Mouse (Mus musculus): Measurements from ENCODE around the gene Apopt1.
"Not testable (repeated sequence)": the region's sequence is repeated elsewhere in the genome, so short reads cannot be mapped to it uniquely, and the experiment has no call there.

Gene Apopt1

DNA sequence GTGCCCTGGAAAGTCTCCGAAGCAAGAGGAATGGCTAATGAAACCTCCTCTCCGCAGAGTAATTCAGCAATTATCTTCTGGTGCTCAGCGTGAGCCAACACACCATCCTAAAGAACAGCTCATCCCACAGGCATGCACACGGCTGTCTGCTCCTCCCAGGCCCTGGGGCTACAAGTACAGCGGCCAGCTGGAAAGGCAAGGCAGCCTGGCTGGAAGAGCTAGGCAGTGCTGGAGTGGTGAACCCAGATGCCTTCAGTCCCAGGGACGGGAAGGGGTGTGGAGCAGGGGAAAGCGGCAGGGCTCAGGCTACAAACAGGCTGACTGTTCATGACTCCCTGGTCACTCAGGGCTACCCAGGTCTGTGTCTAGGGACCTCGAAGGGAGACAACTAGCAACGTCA, 8.5 kb upstream of the Apopt1 start:
- DNase-seq (ENCODE audit: inconsistent age in 2 of 2, low spot score in 1 of 2), result peak; percentile 65 to 77

DNA sequence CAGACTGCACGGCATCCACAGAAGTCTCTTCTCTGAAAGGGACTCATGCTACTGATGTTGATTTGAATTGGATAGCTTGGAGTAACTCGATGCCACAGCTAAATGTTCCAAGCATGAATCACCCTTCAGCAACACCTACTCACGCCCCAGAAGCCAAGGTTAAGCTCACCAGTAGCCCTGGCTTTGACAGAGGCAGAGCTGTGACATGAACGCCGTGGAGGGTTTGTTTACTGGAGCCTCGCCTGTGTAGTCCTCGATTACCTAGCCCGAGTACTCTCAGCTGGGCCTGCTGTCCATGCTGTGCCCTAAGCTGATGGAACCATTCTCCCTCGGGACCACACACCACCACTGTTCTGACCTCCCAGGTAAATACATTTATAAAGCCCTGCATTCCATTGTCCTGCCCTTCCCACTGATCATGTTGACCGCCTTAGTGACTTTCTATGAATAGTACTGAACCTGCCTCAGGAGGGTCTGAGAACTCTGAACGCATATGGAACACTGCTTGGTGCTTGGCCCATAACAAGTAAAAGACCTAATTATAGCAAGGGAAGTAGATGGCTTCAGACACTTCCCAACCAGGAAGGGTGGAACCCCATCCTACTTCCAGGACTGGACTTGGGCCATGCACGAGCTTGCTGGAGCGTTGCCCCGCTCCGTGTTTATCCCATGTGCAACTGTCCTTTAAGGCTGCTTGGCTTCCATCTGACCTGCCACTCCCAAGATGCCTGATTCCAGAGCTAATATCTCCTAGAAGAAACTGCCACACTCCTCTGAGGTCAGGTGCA, 7.7 kb upstream of the Apopt1 start:
- peak; percentile 73 to 88 for DNase-seq (ENCODE audit: inconsistent age in 2 of 2, low spot score in 1 of 2)

DNA sequence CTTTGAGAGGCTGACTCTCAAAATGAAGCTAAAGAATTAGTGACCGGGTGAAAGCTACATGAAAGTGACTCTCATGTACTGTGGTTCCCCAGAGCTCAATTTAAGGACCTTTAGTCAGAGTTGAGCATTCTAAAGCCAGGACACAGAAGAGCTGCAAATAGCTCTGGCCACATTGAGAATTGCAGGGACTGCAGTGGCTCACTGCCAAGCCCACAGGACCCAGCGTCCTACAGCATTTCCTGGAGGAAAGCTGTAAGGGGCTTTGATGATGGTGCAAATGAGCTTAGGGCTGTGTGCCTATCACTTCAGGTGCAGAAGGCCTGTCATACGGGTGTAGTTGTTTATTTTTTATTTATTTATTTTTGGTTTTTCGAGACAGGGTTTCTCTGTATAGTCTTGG, 4.9 kb upstream of the Apopt1 start:
- no peak for DNase-seq (ENCODE audit: inconsistent age in 2 of 2, low spot score in 1 of 2)

DNA sequence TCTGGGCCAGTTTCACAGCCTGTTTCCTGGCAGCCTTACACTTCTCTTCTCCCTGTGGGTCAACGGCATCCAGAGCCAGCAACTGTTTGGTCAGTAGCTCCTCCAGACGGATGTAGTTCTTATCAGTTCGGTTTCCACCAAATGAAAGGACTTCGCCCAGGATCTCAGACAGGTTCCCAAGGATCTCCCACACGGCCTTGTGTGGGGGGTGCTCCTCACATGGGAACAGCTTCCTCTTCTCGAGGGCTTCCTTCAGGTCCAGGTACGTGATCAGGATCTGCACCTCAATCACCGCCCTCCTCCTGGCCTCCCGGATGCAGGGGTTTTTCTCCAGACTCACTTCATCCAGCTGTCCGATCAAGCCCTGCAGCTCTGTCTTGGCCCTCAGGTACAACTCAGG, 3.0 kb upstream of the Apopt1 start:
- DNase-seq (ENCODE audit: inconsistent age in 2 of 2, low spot score in 1 of 2), result no peak

DNA sequence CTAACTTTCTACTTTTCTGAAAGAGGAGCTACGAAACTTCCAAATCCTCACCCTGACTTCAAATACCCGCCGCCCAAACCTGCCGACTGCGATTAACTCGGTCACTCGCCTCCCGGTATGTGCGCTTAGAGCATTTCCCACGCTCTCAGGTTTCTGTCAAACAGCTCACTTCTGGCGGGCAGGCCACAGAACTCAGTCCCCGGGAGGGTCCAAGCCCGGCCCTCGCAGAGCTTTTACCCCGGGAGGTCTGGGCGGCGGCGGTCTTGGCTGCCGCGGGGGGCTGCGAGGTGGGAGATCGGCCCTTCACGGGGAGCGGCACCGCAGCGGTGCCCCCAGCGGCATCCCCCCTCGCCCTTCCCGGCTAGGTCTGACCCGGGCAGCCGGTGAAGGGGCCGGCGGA, 585 bp upstream of the Apopt1 start:
- peak; percentile 42 to 74 for DNase-seq (ENCODE audit: inconsistent age in 2 of 2, low spot score in 1 of 2)

DNA sequence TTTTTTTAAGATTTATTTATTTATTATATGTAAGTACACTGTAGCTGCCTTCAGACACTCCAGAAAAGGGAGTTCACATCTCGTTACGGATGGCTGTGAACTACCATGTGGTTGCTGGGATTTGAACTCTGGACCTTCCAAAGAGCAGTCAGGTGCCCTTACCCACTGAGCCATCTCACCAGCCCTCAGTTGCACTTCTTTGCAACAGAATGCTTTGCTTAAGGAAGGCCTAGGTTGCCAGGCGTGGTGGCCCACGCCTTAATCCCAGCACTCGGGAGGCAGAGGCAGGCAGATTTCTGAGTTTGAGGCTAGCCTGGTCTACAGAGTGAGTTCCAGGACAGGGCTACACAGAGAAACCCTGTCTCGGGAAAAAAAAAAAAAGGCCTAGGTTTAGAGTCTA, 819 bp downstream of the Apopt1 start:
- DNase-seq (ENCODE audit: inconsistent age in 2 of 2, low spot score in 1 of 2), result not testable (repeated sequence)

DNA sequence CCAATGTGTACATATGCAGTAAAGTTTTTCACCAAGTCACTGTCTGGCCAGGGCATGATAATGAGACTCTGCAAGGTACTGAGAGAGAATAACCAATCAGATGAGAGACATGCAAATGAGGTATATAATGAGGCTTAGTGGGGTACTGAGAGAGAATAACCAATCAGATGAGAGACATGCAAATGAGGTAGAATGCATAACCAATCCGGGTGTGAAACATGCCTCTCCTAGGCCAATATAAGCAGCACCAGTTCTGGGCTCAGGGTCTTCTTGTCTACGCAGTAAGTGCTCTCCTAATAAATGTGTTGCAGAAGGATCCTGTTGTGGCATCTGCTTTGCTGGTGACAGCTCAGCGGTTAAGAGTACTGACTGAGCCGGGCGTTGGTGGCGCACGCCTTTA, 3.4 kb downstream of the Apopt1 start:
- no peak for DNase-seq (ENCODE audit: inconsistent age in 2 of 2, low spot score in 1 of 2)

DNA sequence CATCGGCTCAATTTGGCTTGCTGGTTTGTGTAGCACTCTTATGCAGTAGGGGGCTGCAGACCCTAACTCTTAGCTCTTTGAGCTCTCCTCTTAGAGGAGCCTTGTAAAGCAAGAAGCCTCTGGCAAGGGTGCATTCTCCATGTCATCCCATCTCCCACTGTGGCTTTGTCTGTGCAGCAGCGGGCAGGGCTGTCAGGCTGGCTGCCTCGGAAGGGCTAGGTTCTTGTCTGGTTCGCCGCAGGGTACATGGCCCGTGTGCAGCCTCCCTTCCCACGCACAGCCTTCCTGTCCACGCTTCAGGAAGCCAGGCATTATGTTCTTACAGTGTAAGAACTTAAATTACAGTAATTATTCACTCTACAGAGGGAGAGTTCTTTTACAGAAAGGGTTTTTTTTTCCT, 5.6 kb downstream of the Apopt1 start:
- no peak for DNase-seq (ENCODE audit: inconsistent age in 2 of 2, low spot score in 1 of 2)

DNA sequence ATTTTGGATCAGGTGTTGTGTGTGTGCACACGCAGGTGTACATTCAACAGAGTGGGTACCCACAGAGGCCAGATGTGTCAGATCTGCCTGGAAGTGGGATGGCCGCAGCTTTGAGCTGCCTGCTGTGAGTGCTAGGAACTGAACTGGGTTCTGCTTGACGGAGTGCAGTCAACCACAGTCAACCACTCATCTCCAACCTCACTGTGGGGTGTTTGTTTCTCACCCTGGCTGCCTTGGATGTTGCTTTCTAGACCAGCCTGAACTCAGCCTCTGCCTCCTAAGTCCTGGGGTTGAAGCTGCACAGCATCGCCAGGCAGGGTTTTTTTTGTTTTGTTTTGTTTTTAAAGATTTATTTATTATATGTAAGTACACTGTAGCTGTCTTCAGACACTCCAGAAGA, 7.2 kb downstream of the Apopt1 start:
- DNase-seq (ENCODE audit: inconsistent age in 2 of 2, low spot score in 1 of 2), result no peak

DNA sequence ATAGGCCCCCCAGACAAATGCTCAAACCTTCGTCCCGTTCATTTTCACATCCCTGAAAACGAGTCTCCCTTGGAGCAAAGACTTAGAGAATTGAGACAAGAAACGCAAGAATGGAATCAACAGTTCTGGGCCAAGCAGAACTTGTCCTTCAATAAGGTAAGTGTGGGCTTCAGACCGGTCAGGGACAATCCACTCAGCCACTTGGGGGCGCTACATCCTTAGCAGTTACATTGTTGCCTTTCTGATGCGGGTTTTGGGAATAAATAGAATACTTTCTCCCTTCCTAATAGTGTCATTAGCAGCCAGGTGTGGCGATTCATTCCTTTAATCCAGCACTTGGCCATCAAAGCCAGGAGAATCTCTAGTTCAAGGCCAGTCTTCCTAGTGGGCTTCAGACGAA, 9.6 kb downstream of the Apopt1 start:
- peak in 1 of 2 experiments; percentile 67 for DNase-seq (ENCODE audit: inconsistent age in 2 of 2, low spot score in 1 of 2)

DNA sequence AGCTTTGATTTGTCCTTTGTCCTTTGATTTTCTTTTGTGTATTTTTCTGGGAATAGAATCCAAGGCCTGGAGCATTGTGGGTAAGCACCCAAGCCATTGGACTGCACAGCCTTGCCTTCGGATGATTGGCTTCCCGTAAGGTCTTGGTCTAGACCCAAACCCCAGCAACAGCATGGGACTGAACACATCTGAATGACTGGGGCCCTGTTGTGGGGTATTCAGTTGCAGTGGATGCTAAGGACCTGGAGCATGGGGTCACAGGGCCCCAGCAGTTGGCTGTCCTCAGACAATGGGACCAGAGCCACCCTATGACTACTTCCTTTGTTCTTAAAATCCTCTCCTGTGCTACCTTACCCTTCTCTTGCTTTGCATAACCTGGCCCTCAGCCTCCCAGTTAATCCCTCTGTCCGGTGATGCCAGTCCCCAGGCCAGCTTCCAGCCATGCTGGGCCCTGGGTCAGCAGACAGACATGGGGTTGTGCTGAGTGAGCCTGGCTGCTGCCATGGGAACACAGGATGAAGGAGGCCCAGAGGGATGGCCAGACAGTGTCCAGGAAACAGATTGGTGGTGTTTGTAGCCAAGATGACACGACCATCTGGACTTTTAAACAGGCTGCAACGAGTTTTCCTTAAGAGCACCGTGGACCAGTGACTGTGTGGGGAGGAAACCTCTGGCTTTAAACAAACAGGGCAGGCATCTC, 11.7 kb downstream of the Apopt1 start:
- no peak for DNase-seq (ENCODE audit: inconsistent age in 2 of 2, low spot score in 1 of 2)

DNA sequence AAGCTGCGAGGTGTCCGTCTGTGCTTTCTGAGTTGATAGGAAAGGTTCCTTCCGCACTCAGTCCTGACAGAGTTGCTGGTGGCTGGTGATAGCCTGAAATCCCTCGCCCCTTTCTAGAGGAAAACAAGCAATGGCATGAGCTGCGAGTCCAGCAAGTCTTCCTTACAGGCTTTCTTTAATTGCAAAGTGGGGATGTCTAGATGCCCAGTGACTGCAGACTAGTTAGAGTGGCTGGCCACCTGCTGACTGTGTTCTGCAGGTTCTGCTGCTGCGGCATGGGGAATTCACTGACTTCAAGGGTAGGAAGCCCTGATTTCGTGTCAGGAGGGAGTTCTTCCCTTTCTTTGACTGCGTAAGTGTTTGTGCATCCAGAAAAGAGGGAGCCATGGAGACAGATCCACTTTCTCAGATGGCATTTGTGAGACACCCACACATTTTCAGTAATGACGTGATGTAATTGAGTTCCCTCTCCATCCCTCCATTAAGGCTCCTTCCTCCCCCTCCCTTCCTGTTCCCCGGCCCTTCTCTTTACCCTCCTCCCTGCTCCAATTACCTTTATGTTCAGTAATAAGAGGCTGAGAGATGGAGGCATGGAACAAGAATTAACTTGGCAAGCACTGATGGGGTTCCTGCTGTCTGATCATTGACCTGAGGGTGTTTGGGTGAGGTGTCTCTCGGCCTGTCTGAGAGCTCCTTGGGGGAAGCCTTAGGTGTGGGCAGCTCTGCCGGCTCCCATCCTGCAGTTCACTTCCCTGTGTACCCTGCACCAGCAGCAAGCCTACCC, 12.5 kb downstream of the Apopt1 start:
- DNase-seq (ENCODE audit: inconsistent age in 2 of 2, low spot score in 1 of 2), result peak in 1 of 2 experiments; percentile 38

DNA sequence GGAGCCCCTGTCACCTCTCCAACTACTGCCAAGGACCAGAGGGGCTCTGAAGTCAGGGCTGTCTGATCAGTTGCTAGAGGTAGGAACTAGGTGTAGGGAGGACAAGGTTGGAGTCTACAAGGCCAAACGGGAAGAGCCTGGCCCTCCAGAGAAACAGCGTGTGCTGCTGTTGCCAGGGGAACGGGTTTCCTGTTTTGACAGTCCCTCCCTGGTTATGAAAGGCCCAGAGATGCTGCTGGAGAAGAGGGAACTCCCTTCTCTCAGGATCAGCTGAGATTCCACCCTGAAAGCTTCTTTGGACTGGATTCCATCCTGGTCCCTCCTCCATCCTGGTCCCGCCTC, 13.0 kb downstream of the Apopt1 start:
- DNase-seq (ENCODE audit: inconsistent age in 2 of 2, low spot score in 1 of 2), result peak in 1 of 2 experiments; percentile 65

DNA sequence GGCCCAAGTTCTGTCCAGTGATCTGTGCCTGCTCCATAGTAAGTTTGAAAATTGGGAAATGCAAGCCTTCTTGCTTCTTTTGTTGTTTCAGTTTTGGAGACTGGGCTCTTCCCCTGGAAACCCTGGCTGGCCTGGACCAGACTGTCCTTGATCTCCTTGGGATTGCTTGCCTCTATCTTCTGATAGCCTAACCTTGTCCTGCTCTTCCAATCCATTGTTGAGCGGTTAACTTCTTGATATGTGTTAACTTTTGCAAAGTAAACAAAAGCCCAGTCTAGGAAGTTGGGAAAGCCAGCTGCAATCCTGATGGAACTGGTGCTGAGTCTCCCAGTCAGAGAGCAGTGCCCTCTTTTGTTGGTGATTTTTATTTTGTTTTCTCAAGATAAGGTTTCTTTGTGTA, 14.9 kb downstream of the Apopt1 start:
- peak in 1 of 2 experiments; percentile 61 for DNase-seq (ENCODE audit: inconsistent age in 2 of 2, low spot score in 1 of 2)

DNA sequence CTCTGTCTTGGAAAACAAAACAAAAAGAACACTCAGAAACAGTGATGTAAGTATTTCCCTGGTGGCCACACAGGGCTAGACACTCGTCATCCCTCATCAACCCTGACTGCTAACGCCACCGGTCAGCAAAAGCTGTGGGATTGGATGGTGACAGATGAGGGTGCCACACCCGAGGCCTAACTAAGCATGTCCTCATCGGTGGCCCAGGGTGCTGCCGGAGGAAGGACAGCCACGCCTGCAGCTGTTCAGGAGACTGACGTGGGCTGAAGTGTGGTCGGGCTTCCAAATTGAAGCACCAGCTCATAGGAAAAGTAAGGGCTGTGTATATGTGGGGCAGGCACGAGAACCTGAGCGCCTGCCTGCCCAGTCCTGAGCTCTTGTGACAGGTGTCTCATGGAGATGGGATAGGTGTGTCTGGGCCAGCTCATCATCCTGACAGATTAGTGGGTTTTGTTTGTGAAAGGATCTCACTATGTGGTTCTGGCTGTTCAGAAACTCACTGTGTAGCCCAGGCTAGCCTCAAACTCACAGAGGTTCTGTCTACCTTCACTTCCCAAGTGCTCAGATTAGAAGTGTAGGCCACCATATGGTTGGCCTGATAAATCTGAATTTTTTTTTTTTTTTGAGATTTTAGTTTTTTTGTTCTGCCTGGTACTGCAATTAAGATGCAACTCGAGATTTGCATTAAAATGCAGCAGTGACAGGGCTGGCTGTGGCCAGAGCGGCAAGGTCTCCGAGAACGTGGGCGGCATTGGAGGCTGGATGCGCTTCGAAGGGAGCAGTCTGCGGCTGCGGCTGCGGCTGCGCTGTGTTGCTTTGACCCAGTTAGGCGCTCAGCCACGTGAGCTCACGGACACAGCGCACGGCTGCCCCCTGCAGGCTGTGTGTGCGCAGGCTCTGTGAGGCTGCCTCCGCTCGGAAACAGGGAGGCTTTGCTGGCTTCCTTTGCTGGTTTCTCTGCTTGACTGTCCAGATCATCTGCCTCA, 19.1 kb downstream of the Apopt1 start:
- peak; percentile 89 to 93 for DNase-seq (ENCODE audit: inconsistent age in 2 of 2, low spot score in 1 of 2)

DNA sequence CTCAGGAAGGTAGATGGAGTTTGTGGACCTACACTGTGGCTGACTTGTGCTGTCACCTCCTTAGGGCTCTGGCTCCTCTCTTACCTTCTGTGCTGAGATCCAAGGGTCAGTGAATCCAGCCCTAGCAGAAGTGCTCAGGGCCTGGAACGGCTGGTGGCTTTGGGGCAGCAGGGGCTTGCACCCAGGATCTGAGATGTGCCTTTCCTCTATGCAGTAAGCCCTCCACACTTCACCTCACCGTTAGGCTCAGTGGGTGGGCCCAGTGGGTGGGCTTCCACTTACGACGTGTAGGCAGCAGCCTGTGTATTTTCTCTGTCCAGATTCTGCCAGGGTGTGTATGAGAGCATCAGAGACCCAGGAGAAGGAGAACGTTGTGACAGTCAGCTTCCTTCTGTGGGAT, 19.9 kb downstream of the Apopt1 start:
- no peak for DNase-seq (ENCODE audit: inconsistent age in 2 of 2, low spot score in 1 of 2)

DNA sequence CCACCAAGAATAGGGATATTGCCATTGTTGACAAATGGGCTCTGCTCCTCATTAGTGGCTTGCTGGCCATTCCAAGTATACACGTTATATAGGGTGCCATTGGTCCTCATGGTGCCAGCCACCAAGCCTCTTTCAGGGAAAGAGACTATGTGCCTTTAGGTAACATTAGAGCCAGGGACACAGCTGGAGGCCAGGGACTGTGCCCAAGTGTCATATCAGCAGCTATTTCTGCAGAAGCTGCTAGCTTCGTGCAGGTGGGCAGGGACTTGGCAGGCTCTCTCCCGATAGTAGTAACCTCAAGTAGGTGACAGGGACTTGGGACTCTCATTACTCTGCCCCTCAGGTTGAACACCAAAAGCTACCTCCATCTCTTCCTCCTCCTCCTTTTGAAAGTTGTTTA, 21.9 kb downstream of the Apopt1 start:
- no peak for DNase-seq (ENCODE audit: inconsistent age in 2 of 2, low spot score in 1 of 2)

DNA sequence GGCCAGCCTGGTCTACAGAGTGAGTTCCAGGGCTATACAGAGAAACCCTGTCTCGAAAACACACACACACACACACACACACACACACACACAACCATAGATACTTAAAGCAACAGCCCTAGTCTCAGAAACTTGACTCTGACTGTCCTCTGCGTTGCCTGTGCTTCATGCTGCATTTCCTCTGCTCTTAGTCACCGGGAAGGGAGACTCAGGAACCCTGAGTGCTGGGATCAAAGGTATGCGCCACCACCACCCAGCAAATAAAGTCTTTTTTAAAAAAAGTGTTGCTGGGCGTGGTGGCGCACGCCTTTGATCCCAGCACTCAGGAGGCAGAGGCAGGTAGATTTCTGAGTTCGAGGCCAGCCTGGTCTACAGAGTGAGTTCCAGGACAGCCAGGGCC, 23.6 kb downstream of the Apopt1 start:
- not testable (repeated sequence) for DNase-seq (ENCODE audit: inconsistent age in 2 of 2, low spot score in 1 of 2)

DNA sequence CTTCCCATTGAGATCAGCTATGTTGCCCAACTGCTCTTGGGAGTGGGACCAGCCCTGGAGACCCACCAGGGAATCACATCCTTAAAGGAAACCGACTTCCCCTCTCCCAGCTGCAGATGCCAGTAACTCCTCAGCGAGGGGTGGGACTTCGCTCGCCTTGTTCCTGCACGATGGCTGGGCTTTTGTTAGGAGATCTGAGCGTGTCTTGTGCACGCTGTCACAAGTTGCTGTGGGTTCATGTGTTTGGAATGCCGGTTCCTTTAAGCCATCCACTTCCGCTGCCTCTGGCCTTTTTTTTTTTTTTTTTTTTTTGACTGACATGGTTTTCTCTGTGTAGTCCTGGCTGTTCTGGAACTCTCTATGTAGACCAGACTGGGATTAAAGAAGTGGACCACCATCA, 24.3 kb downstream of the Apopt1 start:
- no peak for DNase-seq (ENCODE audit: inconsistent age in 2 of 2, low spot score in 1 of 2)

DNA sequence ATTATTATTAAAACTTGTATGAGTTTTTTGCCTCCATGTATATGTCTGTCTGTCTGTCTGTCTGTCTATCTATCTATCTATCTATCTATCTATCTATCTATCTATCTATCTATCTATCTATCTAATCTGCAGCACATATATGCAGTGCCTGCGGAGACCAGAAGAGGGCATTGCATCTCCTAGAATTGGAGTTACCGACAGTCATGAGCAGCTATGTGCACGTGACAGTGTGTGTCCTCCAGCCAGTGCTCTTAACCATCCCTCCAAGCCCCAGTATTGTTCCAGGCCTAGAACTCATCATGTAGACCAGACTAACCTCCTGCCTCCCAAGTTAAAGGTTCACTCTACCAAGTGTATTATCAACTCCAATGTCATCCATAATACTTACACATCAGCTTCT, 25.7 kb downstream of the Apopt1 start:
- peak; percentile 67 to 87 for DNase-seq (ENCODE audit: inconsistent age in 2 of 2, low spot score in 1 of 2)

DNA sequence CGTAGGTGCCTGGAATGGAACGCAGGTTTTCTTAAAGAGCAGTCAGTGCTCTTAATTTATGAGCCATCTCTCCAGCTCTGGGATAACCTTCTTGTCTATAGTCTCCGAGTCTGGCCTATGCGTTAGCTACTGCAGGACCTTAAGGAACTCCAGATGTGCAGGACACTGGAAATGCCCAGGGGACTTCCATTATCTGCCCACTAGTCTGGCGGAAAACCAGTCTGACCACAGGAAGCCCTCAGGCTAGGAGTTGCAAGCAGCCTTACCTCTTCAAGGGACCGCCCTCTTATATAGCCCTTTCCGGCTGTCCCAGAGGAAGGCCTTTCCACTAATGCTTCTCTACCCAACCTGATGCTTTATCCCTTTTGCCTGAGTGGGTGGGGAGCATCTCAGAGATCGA, 28.3 kb downstream of the Apopt1 start:
- DNase-seq (ENCODE audit: inconsistent age in 2 of 2, low spot score in 1 of 2), result no peak

All from adrenal gland, adult (tissue).